Mouse (Mus musculus) brain, adult 2 months (tissue): ENCODE results near the gene Hspb6.

Source experiments
- DNase-seq: peaks from one replicate; pipeline ENCODE4 v3.0.0; 2011; ENCODE audit warnings: low read depth, low spot score

The Hspb6 gene

DNA sequence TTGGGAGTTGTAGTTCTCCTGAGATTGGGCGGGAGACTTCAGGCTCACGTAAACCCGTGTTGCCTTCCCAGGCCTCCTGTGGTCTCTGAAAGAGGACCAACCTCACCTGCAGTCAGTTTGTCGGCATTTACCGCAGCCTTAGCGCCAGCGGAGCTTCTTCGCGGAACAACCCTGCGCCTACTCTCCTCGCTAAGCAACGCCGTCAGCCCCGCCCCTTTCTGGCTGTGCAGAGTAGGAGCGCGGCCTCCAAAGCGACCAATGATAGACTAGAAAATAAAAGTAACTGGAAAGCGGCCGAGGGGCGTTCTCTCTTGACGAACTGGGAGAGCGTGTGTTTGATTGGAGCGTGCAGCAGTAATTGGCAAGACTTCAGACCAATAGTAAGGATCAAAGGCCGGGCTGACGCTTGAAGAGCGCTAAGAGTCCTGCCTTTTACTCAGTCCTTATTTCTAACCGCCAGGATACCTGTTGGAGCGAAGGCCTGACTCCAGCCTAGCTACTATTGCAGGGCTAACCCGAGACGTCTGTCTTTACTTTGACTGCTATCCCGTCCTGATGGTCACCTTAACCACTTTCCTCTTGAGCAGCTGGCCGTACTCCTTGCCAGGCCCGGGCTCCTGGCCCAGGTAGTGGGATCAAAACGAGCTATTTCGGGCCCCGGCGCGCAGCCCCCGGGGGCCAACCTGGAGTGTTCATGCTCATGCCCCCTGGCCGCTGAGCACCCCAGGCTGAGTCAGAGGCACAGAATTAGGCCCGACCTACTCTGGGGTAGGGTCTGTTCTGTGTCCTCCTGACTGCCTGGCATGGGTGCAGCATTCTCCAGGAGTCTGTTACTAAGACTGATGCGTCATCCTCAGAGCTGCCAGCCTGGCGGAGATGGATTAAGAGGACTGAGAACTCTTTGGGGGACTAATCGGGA lies at the start of gene Hspb6, which contains the start of gene Proser3:
Gene Hspb6, plus strand, starts transcription at position 77 of the 919 bp plus-strand sequence.
Gene Proser3, minus strand, starts transcription at position 198 of the 919 bp plus-strand sequence.
- DNase-seq: peak; percentile 100

DNA sequence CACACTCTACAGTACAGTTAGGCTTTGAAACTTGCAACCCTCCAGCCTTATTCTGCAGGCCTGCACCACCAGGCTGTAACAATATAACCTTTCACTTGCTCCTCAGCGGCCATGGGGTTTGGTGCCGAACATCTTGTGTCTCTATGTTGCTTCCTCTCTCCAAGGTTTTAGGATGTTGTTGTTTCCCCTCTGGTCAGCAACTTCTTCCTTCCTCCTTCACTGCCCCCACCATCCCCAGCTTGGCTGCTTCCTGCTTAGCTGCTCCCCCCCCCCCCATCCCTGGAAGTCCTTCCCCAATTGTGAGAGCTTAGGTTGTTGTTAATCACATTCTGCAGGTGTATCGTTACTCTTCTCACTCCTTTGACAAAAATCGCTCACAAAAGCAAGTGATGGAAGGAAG lies 43.9 kb upstream of the Hspb6 start:
- no peak for DNase-seq

DNA sequence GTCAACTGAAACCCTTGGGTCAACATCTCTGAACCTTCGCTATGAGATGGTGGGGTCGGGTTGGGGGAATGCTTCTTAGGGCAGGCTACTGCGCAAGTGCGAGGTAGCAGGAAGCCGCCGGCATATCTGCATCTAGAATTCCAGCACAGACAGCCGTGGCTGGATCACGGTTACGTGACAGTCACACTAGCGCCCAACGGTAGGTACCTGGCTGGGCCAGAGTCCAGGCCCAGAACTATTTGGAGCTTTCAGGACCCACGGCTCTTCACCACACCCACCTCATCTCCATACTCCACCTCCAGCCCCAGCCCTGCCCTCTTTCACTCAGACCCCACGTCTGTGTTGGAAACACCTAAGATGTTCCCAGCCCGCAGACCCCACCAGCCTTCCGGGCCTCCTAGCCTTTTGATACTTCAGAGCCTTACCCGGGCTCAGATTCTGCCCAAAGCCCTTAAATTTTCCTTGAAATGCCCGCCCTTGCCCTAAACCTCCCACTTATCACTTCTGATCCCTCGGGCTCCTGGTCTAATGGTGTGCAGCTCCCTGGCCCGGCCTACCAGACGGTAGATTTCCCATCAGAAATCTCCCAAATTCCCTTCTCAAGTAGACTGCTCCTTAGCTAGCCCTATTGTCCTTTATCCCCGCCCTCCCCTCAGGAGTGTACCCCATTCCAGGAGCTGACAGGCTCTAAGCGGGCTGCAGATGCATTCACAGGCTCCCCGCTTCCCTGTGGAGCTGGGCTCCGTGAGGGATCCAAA lies 36.8 kb upstream of the Hspb6 start:
- DNase-seq: no peak

DNA sequence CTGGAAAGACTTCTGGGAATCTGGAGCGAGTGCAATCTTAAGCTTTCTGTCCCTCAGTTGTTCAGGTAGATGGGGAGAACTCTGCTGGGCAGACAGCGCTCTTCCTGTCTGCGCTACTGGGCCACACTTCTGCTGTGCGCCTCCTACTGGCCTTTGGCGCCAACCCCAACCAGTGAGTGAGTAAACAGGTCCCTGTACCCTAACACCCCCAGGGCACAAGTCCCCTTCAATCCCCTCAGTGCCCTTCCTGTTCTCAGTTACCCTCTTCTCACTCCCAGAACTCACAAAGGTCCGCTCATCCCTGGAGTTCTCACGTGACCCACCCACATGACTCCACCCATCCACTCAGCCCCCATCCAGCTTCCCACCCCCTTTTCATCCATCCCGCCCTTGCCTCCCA lies 33.7 kb upstream of the Hspb6 start:
- DNase-seq: no peak

DNA sequence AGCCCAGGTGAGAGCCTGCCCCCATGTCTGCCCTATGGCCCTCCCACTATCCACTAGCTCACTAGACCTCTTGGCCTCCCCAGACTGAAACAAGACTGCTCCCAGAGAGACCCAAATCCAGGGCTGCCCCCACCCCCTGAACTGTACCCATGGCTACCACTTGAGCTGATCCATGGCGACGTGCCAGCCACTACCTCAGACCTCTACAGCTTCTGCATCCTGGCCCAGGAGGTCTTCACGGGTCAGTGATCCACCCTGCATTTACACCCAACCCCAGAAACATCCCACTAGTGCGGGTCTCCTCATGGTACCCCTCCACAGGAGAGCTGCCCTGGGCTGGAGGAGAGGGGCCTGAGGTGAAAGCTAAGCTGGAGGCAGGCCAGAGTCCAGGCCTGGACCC lies 31.6 kb upstream of the Hspb6 start:
- DNase-seq: no peak

DNA sequence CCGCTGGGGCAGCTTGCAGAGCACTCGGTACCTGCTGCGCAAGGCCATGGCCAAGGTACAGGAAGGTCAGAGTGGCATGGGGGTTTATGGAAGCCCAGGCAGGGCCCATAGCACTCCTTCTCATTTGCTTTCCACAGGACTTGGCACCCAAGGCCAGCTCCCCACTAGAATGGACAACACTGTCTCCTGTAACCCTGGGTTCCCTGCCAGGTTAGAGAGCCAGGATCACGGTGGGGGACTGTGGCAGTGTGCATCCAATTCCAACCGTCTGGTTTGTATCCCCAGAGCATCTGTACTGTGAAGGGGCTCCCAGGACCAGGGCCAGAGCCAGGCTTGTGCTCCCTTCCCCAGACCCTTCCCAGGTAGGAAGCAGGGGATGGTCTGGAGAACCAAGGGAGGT lies 31.1 kb upstream of the Hspb6 start:
- DNase-seq: peak; percentile 59

DNA sequence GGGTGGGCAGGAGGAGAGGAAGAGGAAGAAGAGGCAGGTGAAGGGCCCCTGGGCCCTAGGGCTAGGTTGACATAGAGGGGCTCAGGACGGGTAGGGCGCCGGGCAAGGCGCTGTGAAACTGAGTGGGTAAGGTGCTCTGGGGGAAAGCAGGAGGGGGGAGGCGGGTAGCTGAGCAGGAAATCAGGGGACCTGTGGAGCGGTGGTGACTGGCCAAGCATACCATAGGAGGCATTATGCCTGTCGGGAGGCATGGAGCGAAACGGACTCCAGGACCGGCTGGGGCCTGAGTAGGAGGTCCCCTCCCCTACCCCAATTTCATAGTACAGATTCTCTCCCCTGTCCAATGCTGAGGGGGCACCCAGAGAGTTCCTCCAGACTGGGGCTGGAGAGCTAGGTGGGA lies 29.1 kb upstream of the Hspb6 start:
- no peak for DNase-seq

DNA sequence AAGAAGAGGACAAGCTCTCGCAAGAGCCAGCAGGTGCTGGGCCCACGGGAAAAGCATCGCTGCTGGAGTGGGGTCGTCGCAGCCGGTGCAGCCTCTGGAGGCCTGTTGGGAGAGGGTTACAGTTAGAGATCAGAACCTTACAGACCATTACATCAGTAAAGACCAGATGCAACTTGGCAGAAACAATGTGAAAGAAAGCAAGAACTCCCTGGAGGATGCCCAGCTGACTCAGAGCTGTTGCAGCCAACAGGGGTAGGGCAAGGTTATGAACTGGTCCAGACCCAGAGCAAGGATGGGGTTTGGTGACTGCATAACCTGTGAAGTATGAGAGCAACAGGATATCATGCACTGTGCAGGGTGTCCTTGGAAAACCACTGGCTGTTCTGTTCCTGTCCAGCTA lies 27.5 kb upstream of the Hspb6 start:
- DNase-seq: no peak

DNA sequence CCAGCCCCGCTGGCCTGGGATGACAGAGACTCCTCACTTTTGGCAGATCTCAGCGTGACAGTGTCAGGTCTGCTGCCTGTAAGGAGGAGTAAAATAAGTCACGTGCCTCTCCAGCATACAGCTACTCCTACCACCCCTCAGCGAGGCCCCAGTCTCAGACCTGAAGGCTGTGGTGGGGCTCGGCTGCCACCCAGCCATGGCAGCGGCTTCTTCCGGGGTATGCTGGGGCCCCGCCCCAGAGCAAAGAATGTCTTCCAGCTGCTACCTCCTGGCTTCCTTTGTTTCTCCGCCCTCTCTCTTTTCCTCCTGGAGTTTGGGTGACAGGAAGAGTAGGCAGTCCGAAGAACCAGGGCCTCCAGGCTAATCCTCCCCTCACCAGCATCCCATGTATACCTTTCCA lies 26.0 kb upstream of the Hspb6 start:
- DNase-seq: peak; percentile 45

DNA sequence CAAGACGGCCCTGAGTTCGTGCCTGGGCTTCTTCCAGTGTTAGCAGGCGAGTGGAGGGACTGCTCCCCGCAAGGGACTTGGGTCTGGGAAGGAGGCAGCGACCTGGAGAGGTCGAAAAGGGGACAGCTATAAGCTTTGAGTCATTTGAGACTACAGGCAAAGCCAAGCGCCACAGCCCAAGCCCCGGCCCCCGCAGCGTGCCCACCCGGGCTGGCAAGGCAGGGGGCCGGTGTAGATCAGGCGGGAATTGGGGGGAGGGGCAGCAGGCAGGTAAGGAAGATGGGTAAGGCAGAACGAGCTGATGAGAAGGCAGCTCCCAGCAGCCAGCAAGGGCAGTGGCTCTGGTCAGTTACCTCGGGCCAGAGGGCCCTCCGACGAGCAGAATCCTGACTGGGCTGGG lies 25.6 kb upstream of the Hspb6 start:
- DNase-seq: no peak

DNA sequence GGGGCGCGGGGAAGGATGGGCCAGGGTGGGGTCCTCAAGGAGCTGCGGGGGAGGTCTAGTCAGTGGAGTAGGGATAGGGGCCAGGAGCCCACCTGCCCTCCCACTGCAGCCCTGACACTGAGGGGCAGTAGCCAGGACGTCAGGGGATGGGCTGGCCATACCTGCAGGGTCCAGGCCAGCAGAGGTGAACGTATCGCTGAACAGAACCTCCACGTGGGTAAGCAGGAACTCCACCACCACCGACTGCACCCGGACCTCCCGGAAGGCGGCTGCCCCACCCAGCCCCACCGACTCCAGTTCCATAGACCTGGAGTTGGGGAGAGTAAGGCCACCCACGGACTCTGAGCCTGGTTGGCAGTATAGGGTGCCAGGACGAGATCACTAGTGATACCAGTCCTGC lies 25.0 kb upstream of the Hspb6 start:
- DNase-seq: no peak

DNA sequence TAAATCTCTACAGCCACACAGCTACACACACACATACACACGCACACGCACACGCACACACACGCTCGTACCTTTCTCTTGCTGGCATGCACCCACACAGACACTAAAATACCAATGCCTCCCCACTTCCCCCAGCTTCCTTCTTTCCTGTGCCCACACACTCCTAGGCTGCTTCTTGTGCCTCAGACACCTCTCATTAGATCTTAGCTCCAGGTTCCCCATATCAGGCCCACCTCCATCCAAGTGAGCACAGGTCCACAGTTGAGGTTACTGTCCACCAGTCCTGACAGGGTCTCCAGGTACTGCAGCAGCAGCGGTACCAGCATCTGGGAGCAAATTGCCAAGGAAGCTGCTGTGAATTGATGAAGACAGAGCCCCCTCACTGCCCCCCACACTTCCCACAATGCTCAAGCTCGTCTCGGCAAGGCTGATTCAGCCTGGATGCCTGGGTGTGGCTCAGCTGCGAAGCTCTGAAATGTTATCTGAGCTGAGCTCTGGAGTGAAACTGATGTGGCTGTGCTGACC lies 20.6 kb upstream of the Hspb6 start:
- peak; percentile 92 for DNase-seq

DNA sequence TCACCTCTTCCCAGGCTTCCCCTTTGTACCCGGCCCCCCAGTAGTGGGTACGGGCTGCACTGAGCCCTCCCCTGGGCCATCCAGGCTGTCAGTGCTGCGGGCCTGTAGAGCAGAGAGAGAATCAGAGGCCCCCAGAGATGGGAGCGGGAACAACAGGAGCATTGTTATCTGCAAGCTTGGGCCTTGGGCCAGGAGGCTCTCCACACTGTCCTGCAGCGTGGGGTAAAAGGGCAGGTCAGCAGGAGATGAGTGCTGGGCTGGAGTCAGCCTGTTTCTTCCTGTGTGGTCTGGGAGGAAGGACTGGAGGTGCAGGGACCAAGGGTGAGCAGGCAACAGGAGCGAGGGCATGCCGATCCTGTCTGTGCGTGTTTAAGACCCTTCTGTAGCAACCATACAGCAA lies 19.0 kb upstream of the Hspb6 start:
- DNase-seq: peak; percentile 78

DNA sequence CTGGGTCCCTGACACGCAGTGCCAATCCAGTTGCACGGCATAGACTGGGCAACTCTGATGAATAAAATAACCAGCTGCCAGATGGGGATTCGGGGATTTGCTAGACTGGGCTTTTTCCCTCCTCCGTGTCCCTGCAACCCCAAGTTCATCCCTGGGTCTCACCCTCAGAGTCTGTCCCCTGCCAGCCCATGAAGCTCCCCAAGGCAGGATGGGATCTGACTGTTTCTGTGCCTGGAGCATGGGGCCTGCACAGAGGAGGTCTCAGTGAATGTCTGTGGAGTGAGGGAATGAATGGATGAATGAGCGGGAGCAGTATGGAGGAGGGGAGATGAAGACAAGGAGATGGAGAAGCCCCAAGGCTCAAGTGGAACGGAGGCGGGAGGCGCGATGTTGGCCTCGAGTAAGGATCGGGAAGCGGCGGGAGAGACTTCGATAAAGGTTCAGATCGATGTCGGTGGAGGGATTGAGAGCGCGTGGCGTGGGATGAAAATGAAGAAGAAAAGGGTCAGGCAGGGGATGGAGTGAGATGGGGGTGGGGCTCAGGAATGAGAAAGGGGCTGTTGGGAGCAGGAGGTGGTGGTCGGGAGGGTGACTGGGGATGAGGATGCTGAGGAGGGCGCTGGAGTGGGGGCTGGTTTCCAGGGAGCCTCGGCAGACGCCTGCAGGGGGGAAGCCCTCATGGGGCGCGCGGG lies 17.9 kb upstream of the Hspb6 start:
- peak; percentile 54 for DNase-seq

DNA sequence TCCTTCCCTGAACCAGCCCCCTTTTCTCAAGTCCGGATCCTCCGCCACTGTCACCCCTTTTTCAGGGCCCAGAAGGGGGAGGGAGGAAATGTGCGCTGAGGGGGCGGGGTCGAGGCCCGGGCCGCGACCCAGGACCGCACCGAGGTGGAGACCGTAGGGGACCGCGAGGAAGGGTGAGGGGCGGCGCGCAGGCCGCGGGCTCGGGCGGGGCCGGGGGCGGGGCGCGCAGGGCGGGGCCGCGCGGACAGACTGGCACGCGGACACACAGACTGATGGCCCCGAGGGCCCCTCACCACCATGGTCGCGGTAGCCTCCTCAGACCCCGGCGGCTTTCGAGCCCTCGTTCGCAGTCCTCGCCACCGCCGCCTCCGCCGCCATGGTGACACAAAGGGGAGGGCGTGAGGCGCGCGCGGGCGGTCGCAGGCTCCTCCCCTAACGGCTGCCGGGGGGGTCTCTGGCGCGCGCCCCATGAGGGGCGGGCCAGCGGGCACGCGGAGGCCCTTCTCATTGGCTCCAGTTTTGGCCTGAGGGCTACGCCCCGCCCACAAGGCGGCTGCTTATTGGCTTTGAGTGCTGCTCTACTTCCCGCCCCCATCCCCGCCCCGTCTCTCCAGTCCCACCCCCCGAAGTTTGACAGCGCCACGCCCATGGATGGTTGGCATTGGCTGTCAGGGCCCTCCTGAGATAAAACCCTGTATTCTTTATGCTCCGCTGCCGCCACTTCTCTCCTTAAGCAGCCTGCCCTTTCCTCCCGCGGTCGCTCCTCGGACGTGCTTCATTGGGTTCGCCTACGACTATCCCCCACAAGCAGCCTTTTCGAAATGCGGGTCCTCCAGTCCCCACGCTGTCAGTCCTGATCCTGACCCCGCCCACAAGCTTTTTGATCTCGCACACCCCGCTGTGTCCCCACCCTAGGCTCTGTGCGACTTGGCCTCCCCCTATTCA lies 17.1 kb upstream of the Hspb6 start, which contains the start of gene Arhgap33:
Gene Arhgap33, minus strand, starts transcription at position 428 of the 945 bp plus-strand sequence.
- peak; percentile 99 for DNase-seq

DNA sequence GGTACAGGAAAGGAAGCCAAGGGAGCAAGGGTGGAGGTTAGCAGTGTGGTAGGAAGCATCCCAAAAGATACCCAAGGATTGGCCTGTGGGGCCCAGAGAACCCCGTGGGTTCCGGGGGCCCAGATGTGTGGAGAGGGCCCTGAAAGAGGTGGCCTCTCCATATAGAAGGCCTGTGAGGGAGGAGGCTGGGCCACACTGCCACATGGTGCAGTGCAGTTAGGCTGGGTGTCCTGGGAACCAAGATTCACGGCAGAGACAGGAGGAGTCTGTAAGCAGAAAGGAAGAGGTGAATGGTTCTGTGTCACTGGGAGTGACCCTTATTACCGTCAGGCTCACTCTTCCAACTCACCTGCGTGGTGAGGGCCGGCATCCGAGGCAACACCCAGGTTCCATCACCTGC lies 11.4 kb upstream of the Hspb6 start:
- no peak for DNase-seq

DNA sequence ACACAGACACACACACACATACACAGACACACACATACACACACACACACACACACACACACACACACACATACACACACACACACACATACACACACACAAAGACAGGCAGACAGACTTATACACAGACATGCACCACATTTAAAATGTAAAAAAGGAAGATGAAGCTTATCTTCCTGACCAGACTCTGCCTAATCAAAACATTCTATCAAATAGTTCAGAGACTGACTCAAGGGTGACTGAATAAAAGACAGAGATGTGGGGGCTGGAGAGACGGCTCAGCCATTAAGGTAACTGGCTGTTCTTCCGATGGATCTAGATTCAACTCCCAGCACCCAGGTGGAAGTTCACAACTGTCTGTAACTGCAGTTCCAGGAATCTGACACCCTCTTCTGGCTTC lies 7.7 kb upstream of the Hspb6 start:
- no peak for DNase-seq

DNA sequence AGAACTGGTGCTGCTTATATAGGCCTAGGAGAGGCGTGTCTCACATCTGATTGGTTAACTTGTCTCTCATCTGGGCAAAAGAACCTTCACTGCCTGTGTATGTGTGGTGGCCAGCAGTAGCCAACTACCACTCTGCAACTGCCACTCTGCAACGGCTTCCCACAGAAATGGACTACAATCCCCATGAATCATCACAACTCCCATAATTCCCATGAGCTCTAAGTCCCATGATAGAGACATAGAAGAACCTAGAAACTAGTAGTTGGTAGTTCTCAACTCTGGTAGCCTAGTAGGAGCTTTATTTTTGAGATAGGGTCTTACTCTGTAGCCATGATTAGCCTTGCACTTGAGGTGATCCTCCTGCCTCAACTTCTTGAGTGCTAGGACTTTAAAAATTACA lies 2.1 kb upstream of the Hspb6 start:
- DNase-seq: no peak

DNA sequence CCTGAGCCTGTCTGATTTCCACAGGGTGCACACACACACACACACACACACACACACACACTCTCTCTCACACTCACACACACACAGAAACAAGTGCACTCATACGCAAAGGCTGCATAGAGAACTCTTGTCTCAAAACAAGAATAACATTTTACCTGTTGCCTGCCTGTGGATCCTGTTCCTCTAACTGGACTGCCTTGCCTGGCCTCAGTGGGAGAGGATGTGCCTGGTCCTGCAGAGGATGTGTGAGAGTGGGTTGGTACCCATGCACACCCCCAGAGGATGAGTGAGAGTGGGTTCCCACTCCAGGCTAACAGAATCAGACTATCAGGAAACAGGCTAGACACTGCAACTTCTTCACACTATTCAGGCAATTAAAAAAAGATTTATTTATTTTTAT lies 1.4 kb upstream of the Hspb6 start:
- no peak for DNase-seq

DNA sequence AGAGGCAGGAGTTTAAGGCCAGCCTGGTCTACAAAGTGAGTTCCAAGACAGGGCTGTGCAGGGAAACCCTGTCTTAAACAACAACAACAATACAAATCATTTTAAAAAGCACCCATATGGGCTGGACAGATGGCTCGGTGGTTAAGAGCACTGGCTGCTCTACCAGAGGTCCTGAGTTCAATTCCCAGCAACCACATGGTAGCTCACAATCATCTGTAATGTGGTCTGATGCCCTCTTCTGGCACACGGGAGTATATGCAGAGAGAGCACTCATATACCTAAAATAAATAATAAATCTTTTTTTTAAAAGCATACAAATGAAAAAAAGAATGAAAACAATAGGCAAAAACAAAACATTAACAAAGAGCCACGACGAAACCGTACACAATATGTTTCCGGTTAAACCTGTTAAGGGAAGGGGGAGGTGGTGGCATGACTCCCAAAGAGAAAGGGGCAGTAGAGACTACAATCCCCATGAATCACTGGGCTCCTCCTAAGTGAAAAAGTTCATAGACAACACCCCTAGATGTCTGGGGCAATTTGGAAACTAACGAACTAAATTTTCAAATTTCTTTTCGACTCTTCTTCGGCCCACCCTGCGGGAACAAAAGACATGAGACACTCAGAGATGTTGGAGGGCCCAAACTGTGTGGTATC lies 405 bp upstream of the Hspb6 start:
- no peak for DNase-seq
